ENCODE assay signal across 16 mouse cellular contexts in the genomic region with DNA sequence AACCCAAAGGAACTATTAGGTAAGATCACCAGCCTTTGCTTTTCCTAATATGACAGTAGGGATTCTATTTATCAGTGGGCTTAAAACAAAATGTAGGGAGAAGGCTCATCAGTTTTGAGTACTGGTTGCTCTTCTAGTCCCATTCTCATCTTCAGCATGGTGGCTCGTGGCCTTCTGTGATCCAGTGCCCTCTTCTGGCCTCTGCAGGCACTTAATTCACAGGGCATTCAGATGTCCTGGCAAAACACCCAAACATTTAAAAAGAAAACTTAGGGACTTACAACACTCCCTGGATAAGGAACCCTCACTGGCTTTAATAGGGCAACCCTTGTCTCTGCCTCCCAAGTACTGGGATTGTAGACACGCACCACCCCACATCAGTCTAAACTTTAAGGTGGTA. TPM values are rescaled to one million over a fixed set of nuclear protein-coding genes. Genes with fewer than 3 reads are reported as not detected.
DNase-seq lines count a peak whose midpoint lies in the region; ATAC-seq and TF ChIP-seq lines count a peak whose summit lies in the region.
"Had no signal": no experiment of that assay in that cellular context is flagged by ENCODE, and none has a peak within 500 bp of the region (broad histone marks: within the 10 kb centered on the region; RNA-seq: fewer than 3 reads in every experiment).

No protein-coding gene starts in this region.

- CTCF ChIA-PET in Patski (lab: Charles Lee), result no interaction called here

- WGBS in kidney, adult 2 months, result 72% methylated on average over 2 of the region's 2 CpGs

- POLR2A ChIA-PET in Patski (lab: Charles Lee), result no interaction called here

- H3K36me3 ChIP-seq in kidney, adult 2 months (ENCODE audit: control insufficient read depth, insufficient read depth, low read length), result no peaks in the 10 kb centered on the region
- H3K36me3 ChIP-seq: liver, embryonic 13.5 days had no signal

- no peak for TF ChIP-seq POLR2A in kidney, adult 2 months (IDR thresholded peaks at IDR 0.05; ENCODE audit: low read depth, low read length)

- H3K4me3 ChIP-seq in kidney, adult 2 months (ENCODE audit: insufficient read depth, low read depth, low read length), result no peak overlapping the region
- H3K4me3 ChIP-seq: liver, embryonic 13.5 days had no signal

- H3K4me1 ChIP-seq in kidney, adult 2 months (ENCODE audit: control insufficient read depth, insufficient read depth, low read length), result peaks cover 5% of the 10 kb centered on the region; the same call in 1 of the 2 replicates
- H3K4me1 ChIP-seq: liver, embryonic 13.5 days had no signal

- no peak overlapping the region for H3K27ac ChIP-seq in kidney, adult 2 months (ENCODE audit: insufficient read depth, low read depth, low read length)
- H3K27ac ChIP-seq: liver, embryonic 13.5 days had no signal

- H3K27me3 ChIP-seq in kidney, adult 2 months (replicated peaks; ENCODE audit: control insufficient read depth, insufficient read depth, low read length), result no peaks in the 10 kb centered on the region
- H3K27me3 ChIP-seq in Patski, result no peaks in the 10 kb centered on the region
- H3K27me3 ChIP-seq: liver, embryonic 13.5 days had no signal

- TF ChIP-seq CTCF in kidney, adult 2 months (conservative IDR thresholded peaks at IDR 0.05; ENCODE audit: insufficient read depth, insufficient read length, low read depth, low read length), result peak; percentile 36; the same call in 1 of the 2 replicates
- TF ChIP-seq CTCF in Patski (IDR thresholded peaks at IDR 0.05), result peak; percentile 32

- ATAC-seq in Patski, result no peak
- ATAC-seq: forebrain, postnatal 0 days; hindbrain, embryonic 16.5 days had no signal

- peak; percentile 19 for DNase-seq in kidney, adult 2 months
- no peak for DNase-seq in kidney, postnatal 10 days
- DNase-seq in retina, postnatal 1 day, result peak; percentile 20
- no peak for DNase-seq in retina, embryonic 14.5 days (ENCODE audit: low spot score)
- DNase-seq in Patski (ENCODE audit: low read depth, low spot score), result no peak
- DNase-seq in cerebellum, adult 9-10 months, result no peak
- DNase-seq in layer of hippocampus, postnatal 14 days (ENCODE audit: low spot score in 2 of 2), result no peak
- DNase-seq: cerebellum, postnatal 14 days; forebrain, postnatal 0 days; heart, postnatal 36 days; kidney, adult 9 months; liver, embryonic 13.5 days; lung, postnatal 10 days; right cerebral cortex, postnatal 14 days; thymus, postnatal 14 days had no signal

- in situ Hi-C loops in Patski (cut with MboI; ENCODE audit: low pct_unique_long_range_greater_than_20kb), result no loop called here

RNA-seq across cellular contexts. Expression of gene Toe1, which starts 13.2 kb away (rescaled TPM):
- polyA plus RNA-seq in kidney, adult 2 months (2012; rRNA removed), result 19.2 and 19.6 TPM in 2 replicates
- polyA plus RNA-seq in Patski (2021), result 14.2 TPM
- total RNA-seq in layer of hippocampus, postnatal 14 days (2021), result 10 to 100 TPM; 12.2 to 13.8 TPM

RNA-seq across cellular contexts. Expression of gene Mutyh, which starts 13.2 kb away (rescaled TPM):
- polyA plus RNA-seq in kidney, adult 2 months (2012; rRNA removed), result 2.7 and 2.9 TPM in 2 replicates
- polyA plus RNA-seq in Patski (2021), result 5.6 TPM
- 1 to 10 TPM; 2.6 to 3.4 TPM for total RNA-seq in layer of hippocampus, postnatal 14 days (2021)

RNA-seq across cellular contexts. Expression of gene Hpdl, which starts 27.2 kb away (rescaled TPM):
- 2.1 and 2.5 TPM in 2 replicates for polyA plus RNA-seq in kidney, adult 2 months (2012; rRNA removed)
- polyA plus RNA-seq in Patski (2021), result 0.28 TPM
- 1 to 10 TPM; 3.3 to 3.7 TPM for total RNA-seq in layer of hippocampus, postnatal 14 days (2021)

Comparison
In these comparisons a context has a peak if more than half of its experiments do, and no peak if none do; other contexts are left out.
1. DNase-seq: peak in kidney, adult 2 months (single experiment) and retina, postnatal 1 day (single experiment); none in kidney, postnatal 10 days (single experiment), retina, embryonic 14.5 days (single experiment), Patski (single experiment), cerebellum, adult 9-10 months (single experiment) and layer of hippocampus, postnatal 14 days (0 of 2).